Mouse (Mus musculus) hindbrain, postnatal 0 days (tissue): ENCODE measurements at regions not wholly inside any gene's neighbourhood (a gene's known extent, or its start where the extent isn't known, plus 50 kb on each side); places are given as distances from the start of the nearest gene placed in this dataset.
A peak's percentile ranks its signal among the peaks of the same experiment; 100 is the strongest.

Experiments used
- ATAC-seq: fragments of 200-750 bp; cut with Nextera tagmentation; 2 replicates; pipeline ENCODE4 v1.8.0; 2017; ENCODE audit warnings: mild to moderate bottlenecking, moderate TSS enrichment, moderate library complexity
- DNase-seq: peaks from one replicate; pipeline ENCODE4 v3.0.0-alpha.2; 2015; ENCODE audit warnings: low spot score
- H3K27ac ChIP-seq: fragments of 300-500 bp; sonication (generic); 2 replicates; pipeline ENCODE4 v1.5.1; 2014; ENCODE audit warnings: mild to moderate bottlenecking
- H3K27me3 ChIP-seq: fragments of 300-500 bp; sonication (generic); 2 replicates; pipeline ENCODE4 v1.6.1; 2014; ENCODE audit warnings: low read length, mixed read lengths; ENCODE audit not compliant: insufficient read depth
- H3K36me3 ChIP-seq: fragments of 300-500 bp; sonication (generic); 2 replicates; pipeline ENCODE4 v1.6.1; 2014; ENCODE audit warnings: low read length, mixed read lengths; ENCODE audit not compliant: insufficient read depth
- H3K4me1 ChIP-seq: fragments of 300-500 bp; sonication (generic); 2 replicates; pipeline ENCODE4 v1.6.1; 2014; ENCODE audit warnings: antibody characterized with exemption, low read length, mixed read lengths; ENCODE audit not compliant: insufficient read depth
- H3K4me2 ChIP-seq: fragments of 300-500 bp; sonication (generic); 2 replicates; pipeline ENCODE4 v1.6.1; 2014; ENCODE audit warnings: low read depth, mild to moderate bottlenecking, low read length, moderate library complexity, mixed read lengths
- H3K4me3 ChIP-seq: fragments of 300-500 bp; sonication (generic); 2 replicates; pipeline ENCODE4 v1.5.1; 2014; ENCODE audit warnings: low read length
- H3K9ac ChIP-seq: fragments of 300-500 bp; sonication (generic); replicated peaks from 2 replicates; pipeline ENCODE4 v1.6.1; 2014; ENCODE audit warnings: mild to moderate bottlenecking, low read length, moderate library complexity, mixed read lengths
- H3K9me3 ChIP-seq: fragments of 300-500 bp; sonication (generic); 2 replicates; pipeline ENCODE4 v1.6.1; 2016; ENCODE audit warnings: low read length, mixed read lengths
- CTCF ChIP-seq: IDR thresholded peaks from 2 replicates; pipeline ENCODE4 v1.5.1; 2016; ENCODE audit warnings: antibody characterized with exemption, control low read depth, low read depth
- WGBS: fragments of 180-500 bp; shearing (Covaris S2); extraction: QIAGEN DNeasy Blood & Tissue Kit; methylation state at CpG from one replicate; pipeline ENCODE4 v1.1.7; 2014; 5-methylcytosine and 5-hydroxymethylcytosine counted together

- no peaks in the 10 kb centered on the region for H3K36me3 ChIP-seq
- DNase-seq: no peak
- H3K9me3 ChIP-seq: no peaks in the 10 kb centered on the region
- no peak for TF ChIP-seq CTCF
- no peaks in the 10 kb centered on the region for H3K4me1 ChIP-seq
- no peak overlapping the region for H3K9ac ChIP-seq
- no peak overlapping the region for H3K4me2 ChIP-seq
- H3K27me3 ChIP-seq: no peaks in the 10 kb centered on the region
- H3K27ac ChIP-seq: no peak overlapping the region
- 43% methylated on average over 3 of the region's 3 CpGs for WGBS
- no peak overlapping the region for H3K4me3 ChIP-seq
- 0 out of 2 replicates have a peak, but pooled peaks have one; percentile 29 for ATAC-seq
Measured at GRCm38 (mm10) chr6:7790040-7790439, 54.6 kb upstream of the C1galt1 start.

GRCm38 (mm10) chr6:7789071-7789470, 55.6 kb upstream of the C1galt1 start:
- no peaks in the 10 kb centered on the region for H3K36me3 ChIP-seq
- ATAC-seq (no peak), DNase-seq (no peak)
- TF ChIP-seq CTCF: no peak
- H3K9me3 ChIP-seq: no peaks in the 10 kb centered on the region
- H3K9ac ChIP-seq: no peak overlapping the region
- H3K27me3 ChIP-seq: no peaks in the 10 kb centered on the region
- H3K4me3 ChIP-seq: no peak overlapping the region
- 77% methylated on average over 3 of the region's 3 CpGs for WGBS
- no peak overlapping the region for H3K27ac ChIP-seq
- no peaks in the 10 kb centered on the region for H3K4me1 ChIP-seq
- H3K4me2 ChIP-seq: no peak overlapping the region

DNA sequence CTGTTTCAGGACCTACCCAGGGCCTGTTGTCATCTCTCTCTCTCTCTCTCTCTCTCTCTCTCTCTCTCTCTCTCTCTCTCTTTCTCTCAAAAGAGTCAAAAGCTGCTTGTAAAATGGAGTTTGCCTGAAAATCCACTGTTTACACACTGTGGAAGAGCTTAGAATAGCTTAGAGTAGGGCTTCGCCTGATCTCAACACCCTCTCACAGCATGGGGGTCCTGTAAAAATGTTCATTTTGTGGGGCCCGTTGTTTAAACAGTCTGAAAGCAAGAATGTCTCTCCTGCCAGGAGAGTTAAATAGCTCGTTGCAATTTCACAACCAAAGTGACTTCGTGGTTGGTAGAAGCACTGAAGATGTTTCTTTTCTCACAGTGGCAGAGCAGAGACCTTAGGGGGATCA, 59.2 kb upstream of the C1galt1 start:
- no peak for DNase-seq
- Histone ChIP-seq H3K9ac (no peak overlapping the region), H3K27me3 (no peaks in the 10 kb centered on the region), H3K27ac (no peak overlapping the region), H3K4me3 (no peak overlapping the region), H3K4me1 (no peaks in the 10 kb centered on the region), H3K9me3 (no peaks in the 10 kb centered on the region), H3K36me3 (no peaks in the 10 kb centered on the region), H3K4me2 (no peak overlapping the region)
- 54% methylated on average over 4 of the region's 4 CpGs for WGBS
- no peak for ATAC-seq
- no peak for TF ChIP-seq CTCF

- H3K27me3 ChIP-seq: no peaks in the 10 kb centered on the region
- no peak for ATAC-seq
- no peaks in the 10 kb centered on the region for H3K36me3 ChIP-seq
- TF ChIP-seq CTCF: no peak
- WGBS: 80% methylated on average over 1 of the region's 1 CpGs
- H3K4me1 ChIP-seq: no peaks in the 10 kb centered on the region
- no peak overlapping the region for H3K9ac ChIP-seq
- no peak overlapping the region for H3K4me2 ChIP-seq
- H3K27ac ChIP-seq: no peak overlapping the region
- no peak for DNase-seq
- H3K9me3 ChIP-seq: no peaks in the 10 kb centered on the region
- no peak overlapping the region for H3K4me3 ChIP-seq
Measured at GRCm38 (mm10) chr6:7783059-7783458, 61.6 kb upstream of the C1galt1 start.

DNA sequence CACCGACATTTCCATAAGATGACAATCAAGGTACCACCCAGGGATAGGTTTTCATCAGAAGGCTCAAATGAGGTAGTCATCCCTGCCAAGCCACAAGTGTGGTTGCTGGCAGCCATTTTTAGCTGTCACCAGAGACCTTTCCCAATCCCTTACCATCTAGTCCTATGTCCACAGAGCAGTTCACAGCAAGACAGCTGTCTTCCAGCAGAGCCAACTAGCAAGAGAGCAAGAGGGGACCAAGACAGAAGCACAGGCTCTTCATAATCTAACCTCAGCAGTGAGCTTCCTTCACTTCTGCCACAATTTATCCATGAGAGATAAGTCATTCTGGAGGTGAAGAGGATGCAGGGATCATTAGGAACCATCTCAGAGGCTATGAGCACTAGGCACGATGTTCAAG, 64.7 kb upstream of the C1galt1 start:
- WGBS: 88% methylated on average over 2 of the region's 2 CpGs

GRCm38 (mm10) chr6:7778642-7779404, 65.8 kb upstream of the C1galt1 start:
- TF ChIP-seq CTCF: no peak
- Histone ChIP-seq H3K9me3 (no peaks in the 10 kb centered on the region), H3K9ac (no peak overlapping the region), H3K4me1 (no peaks in the 10 kb centered on the region), H3K27me3 (no peaks in the 10 kb centered on the region), H3K36me3 (no peaks in the 10 kb centered on the region), H3K27ac (no peak overlapping the region), H3K4me3 (no peak overlapping the region), H3K4me2 (no peak overlapping the region)
- 61% methylated on average over 7 of the region's 7 CpGs for WGBS
- ATAC-seq (no peak), DNase-seq (no peak)

More for the DNA sequence above, 64.7 kb upstream of the C1galt1 start:
- Histone ChIP-seq H3K36me3 (no peaks in the 10 kb centered on the region), H3K4me2 (no peak overlapping the region), H3K27ac (no peak overlapping the region), H3K9ac (no peak overlapping the region), H3K4me1 (no peaks in the 10 kb centered on the region), H3K9me3 (no peaks in the 10 kb centered on the region), H3K27me3 (no peaks in the 10 kb centered on the region), H3K4me3 (no peak overlapping the region)
- no peak for DNase-seq
- no peak for TF ChIP-seq CTCF
- no peak for ATAC-seq

- ATAC-seq (no peak), DNase-seq (no peak)
- no peaks in the 10 kb centered on the region for H3K27me3 ChIP-seq
- H3K9me3 ChIP-seq: no peaks in the 10 kb centered on the region
- no peak overlapping the region for H3K4me2 ChIP-seq
- H3K27ac ChIP-seq: no peak overlapping the region
- TF ChIP-seq CTCF: no peak
- no peak overlapping the region for H3K4me3 ChIP-seq
- H3K36me3 ChIP-seq: no peaks in the 10 kb centered on the region
- H3K4me1 ChIP-seq: no peaks in the 10 kb centered on the region
- H3K9ac ChIP-seq: no peak overlapping the region
Measured at GRCm38 (mm10) chr6:7768421-7768820, 75.4 kb upstream of the Asns start.
